25 mouse cellular contexts compared by ENCODE assay signal in genomic region chr4:107586391-107586790, GRCm38 (mm10).
"Had no signal": no experiment of that assay in that cellular context is flagged by ENCODE, and none has a peak within 500 bp of the region (broad histone marks: within the 10 kb centered on the region; RNA-seq: fewer than 3 reads in every experiment).

No protein-coding gene starts in this region.

- H3K9ac ChIP-seq: heart, embryonic 13.5 days; heart, embryonic 15.5 days; hindbrain, embryonic 13.5 days; hindbrain, embryonic 15.5 days; limb, embryonic 13.5 days; limb, embryonic 15.5 days had no signal

- H3K4me1 ChIP-seq: heart, embryonic 15.5 days had no signal

- H3K4me3 ChIP-seq: gastrocnemius, adult 2 months; heart, adult 2 months; heart, embryonic 13.5 days; heart, embryonic 15.5 days; hindbrain, embryonic 13.5 days; hindbrain, embryonic 15.5 days; layer of hippocampus, adult 2 months; left cerebral cortex, adult 2 months; limb, embryonic 13.5 days; limb, embryonic 15.5 days had no signal

- H3K27ac ChIP-seq: gastrocnemius, adult 2 months; heart, adult 2 months; heart, embryonic 13.5 days; heart, embryonic 15.5 days; hindbrain, embryonic 13.5 days; hindbrain, embryonic 15.5 days; hindbrain, postnatal 0 days; layer of hippocampus, adult 2 months; left cerebral cortex, adult 2 months; limb, embryonic 13.5 days; limb, embryonic 15.5 days had no signal

- ATAC-seq: forebrain, embryonic 16.5 days; hindbrain, postnatal 0 days; intestine, embryonic 16.5 days had no signal

- H3K9me3 ChIP-seq: heart, embryonic 13.5 days; heart, embryonic 15.5 days; hindbrain, embryonic 13.5 days; hindbrain, embryonic 15.5 days; limb, embryonic 13.5 days; limb, embryonic 15.5 days had no signal

- DNase-seq: gastrocnemius, adult 2 months; gastrocnemius, postnatal 10 days; gastrocnemius, postnatal 36 days; heart, adult 11 months; heart, adult 2 months; heart, postnatal 14 days; heart, postnatal 36 days; kidney, adult 18-20 months; kidney, adult 8-10 months; kidney, postnatal 10 days; kidney, postnatal 25 days; kidney, postnatal 4 days; left cerebral cortex, postnatal 4 days had no signal

- H3K4me2 ChIP-seq: heart, embryonic 11.5 days; heart, embryonic 13.5 days; heart, embryonic 15.5 days; hindbrain, embryonic 13.5 days; hindbrain, embryonic 15.5 days; limb, embryonic 13.5 days; limb, embryonic 15.5 days had no signal

- H3K27me3 ChIP-seq: hindbrain, embryonic 13.5 days; hindbrain, embryonic 15.5 days had no signal

- H3K36me3 ChIP-seq: heart, embryonic 13.5 days; heart, embryonic 15.5 days; hindbrain, embryonic 13.5 days; hindbrain, embryonic 15.5 days; limb, embryonic 13.5 days; limb, embryonic 15.5 days had no signal
